Mouse (Mus musculus): ENCODE measurements around the gene 9430038I01Rik. TPM values are rescaled to one million over a fixed set of nuclear protein-coding genes. Genes with fewer than 3 reads are reported as not detected.

The 9430038I01Rik gene
- total RNA-seq, 4 experiments from 2014 or later: 7.8 to 10.0 (median 8.8) TPM

GRCm38 (mm10) chr7:137366736-137367135 is 43.8 kb downstream of the 9430038I01Rik start:
- no peak for DNase-seq (ENCODE audit: low spot score)

- DNase-seq (ENCODE audit: low spot score): no peak
Measured at GRCm38 (mm10) chr7:137365056-137365455, 45.5 kb downstream of the 9430038I01Rik start.

GRCm38 (mm10) chr7:137364571-137364970 is 46.0 kb downstream of the 9430038I01Rik start:
- no peak for DNase-seq (ENCODE audit: low spot score)

GRCm38 (mm10) chr7:137346860-137347259 is 63.7 kb downstream of the 9430038I01Rik start:
- DNase-seq (ENCODE audit: low spot score): no peak

- peak; percentile 13 for DNase-seq (ENCODE audit: low spot score)
Measured at GRCm38 (mm10) chr7:137346068-137346467, 64.5 kb downstream of the 9430038I01Rik start.

GRCm38 (mm10) chr7:137333951-137334350 is 76.6 kb downstream of the 9430038I01Rik start:
- no peak for DNase-seq (ENCODE audit: low spot score)

Other genes with a start within 250 kb of the 9430038I01Rik start
- gene Ebf3, start 96.3 kb downstream of the 9430038I01Rik start, total RNA-seq (2022): 1 to 10 TPM; 5.0 to 9.3 (median 7.6) TPM
- 100 to 1,000 TPM; 139 to 161 (median 149) TPM for gene Glrx3, start 26.9 kb upstream of the 9430038I01Rik start, total RNA-seq (2022)

Measured in heart, adult 8-10 months (tissue).